Mouse (Mus musculus): ENCODE results near the gene Rrm2.

DNA sequence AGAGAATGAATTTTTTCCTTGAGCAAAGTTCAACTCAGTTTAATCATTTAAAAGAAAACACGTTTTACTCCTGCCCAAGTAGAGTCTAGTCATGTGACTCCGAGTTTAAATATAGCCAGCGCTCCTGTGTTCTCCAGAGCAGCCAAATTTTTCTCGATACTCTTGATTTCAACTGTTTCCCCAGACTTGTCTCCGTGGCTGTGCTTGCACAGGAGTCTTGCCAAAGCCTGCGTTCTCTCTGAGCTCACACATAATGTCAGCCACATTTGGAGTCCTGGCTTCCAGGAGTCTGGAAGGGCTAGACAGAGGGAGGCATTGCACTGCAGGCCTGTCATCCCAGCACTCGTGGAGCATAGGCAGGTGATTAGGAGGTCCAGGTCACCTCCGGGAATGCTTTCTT is 25.5 kb upstream of the Rrm2 start:
- TF ChIP-seq CTCF (IDR thresholded peaks at IDR 0.05; ENCODE audit: low read depth, low read length), result no peak
- no peak for TF ChIP-seq POLR2A (IDR thresholded peaks at IDR 0.05; ENCODE audit: borderline replicate concordance, low read depth, low read length)

Data from bone marrow macrophage, adult 2 months (primary cell).